Mouse (Mus musculus) kidney, adult 2 months (tissue): ENCODE data around the gene Manba.

ENCODE experiments used
- CTCF ChIP-seq: fragments of 200-500 bp; conservative IDR thresholded peaks from 2 replicates; pipeline ENCODE4 v1.5.1; 2011; ENCODE audit warnings: low read depth, mild to moderate bottlenecking, control low read depth, low read length, moderate library complexity, mixed read lengths; ENCODE audit not compliant: insufficient read depth, insufficient read length
- POLR2A ChIP-seq: fragments of 200-500 bp; IDR thresholded peaks from one replicate; pipeline ENCODE4 v1.6.1; 2011; ENCODE audit warnings: low read depth, low read length, control low read depth

DNA sequence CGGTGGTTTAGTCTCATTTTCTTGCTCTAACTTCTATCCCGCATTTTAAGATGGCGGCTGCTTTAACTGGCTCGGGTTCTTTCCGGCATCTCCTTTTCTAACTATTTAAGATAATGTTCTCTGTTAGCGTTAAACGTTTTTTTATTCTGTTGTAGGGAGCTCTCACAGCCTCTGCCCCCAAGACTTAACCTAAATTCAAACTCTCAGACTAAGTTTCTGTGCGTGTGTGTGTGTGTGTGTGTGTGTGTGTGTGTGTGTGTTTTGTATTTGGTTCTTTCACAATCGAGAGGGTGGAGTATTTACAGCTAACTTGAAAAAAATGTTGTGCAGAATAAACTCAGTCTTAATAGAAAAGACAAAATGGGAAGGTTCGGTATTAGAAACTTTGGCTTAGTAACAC is 44.8 kb upstream of the Manba start:
- TF ChIP-seq CTCF = no peak
- no peak for TF ChIP-seq POLR2A
